Comparison of ENCODE assay signal across 9 mouse cellular contexts in the genomic region with DNA sequence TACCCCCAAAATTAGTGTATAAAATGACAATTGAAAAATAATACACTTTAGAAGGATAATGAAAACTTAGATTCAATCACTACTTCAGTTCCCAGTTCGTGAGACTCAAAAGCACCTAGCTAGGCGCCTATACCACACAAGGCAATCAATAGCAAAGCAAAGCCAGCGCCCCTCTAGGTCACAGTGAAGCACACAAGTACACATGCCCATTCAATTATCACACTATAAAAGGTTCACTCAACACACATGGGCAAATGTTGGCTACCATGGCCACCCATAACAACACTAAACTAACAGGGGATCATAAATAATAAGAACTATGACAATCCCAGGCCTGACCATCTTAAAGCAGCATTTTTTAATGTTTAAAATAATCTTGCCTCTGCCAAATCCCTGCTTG. TPM values are rescaled to one million over a fixed set of nuclear protein-coding genes. Genes with fewer than 3 reads are reported as not detected.
DNase-seq lines count a peak whose midpoint lies in the region; ATAC-seq and TF ChIP-seq lines count a peak whose summit lies in the region.
"Had no signal": no experiment of that assay in that cellular context is flagged by ENCODE, and none has a peak within 500 bp of the region (broad histone marks: within the 10 kb centered on the region; RNA-seq: fewer than 3 reads in every experiment).

No protein-coding gene starts in this region.

- TF ChIP-seq CTCF in lung, adult 2 months (IDR thresholded peaks at IDR 0.05; ENCODE audit: insufficient read depth, low read length), result no peak

- WGBS in lung, embryonic 15.5 days, result 48% methylated on average over 3 of the region's 3 CpGs
- 60% methylated on average over 3 of the region's 3 CpGs for WGBS in lung, adult 2 months
- 22% methylated on average over 3 of the region's 3 CpGs for WGBS in embryonic facial prominence, embryonic 15.5 days
- 17% methylated on average over 3 of the region's 3 CpGs for WGBS in limb, embryonic 12.5 days

- H3K4me1 ChIP-seq in lung, embryonic 15.5 days, result peaks cover 27% of the 10 kb centered on the region
- peaks cover 10% of the 10 kb centered on the region for H3K4me1 ChIP-seq in lung, adult 2 months (ENCODE audit: control insufficient read depth, insufficient read depth, low read length)
- H3K4me1 ChIP-seq in embryonic facial prominence, embryonic 15.5 days, result peaks cover 30% of the 10 kb centered on the region
- peaks cover 19% of the 10 kb centered on the region for H3K4me1 ChIP-seq in limb, embryonic 12.5 days (replicated peaks)

- H3K27me3 ChIP-seq in lung, embryonic 15.5 days, result no peaks in the 10 kb centered on the region
- no peaks in the 10 kb centered on the region for H3K27me3 ChIP-seq in embryonic facial prominence, embryonic 15.5 days
- no peaks in the 10 kb centered on the region for H3K27me3 ChIP-seq in limb, embryonic 12.5 days
- H3K27me3 ChIP-seq in splenic B cell, adult 2 months (ENCODE audit: control insufficient read depth, insufficient read depth, low read length, poor library complexity, severe bottlenecking), result no peaks in the 10 kb centered on the region

- H3K36me3 ChIP-seq in lung, embryonic 15.5 days, result no peaks in the 10 kb centered on the region
- no peaks in the 10 kb centered on the region for H3K36me3 ChIP-seq in embryonic facial prominence, embryonic 15.5 days
- no peaks in the 10 kb centered on the region for H3K36me3 ChIP-seq in limb, embryonic 12.5 days
- no peaks in the 10 kb centered on the region for H3K36me3 ChIP-seq in splenic B cell, adult 2 months (ENCODE audit: control insufficient read depth, insufficient read depth, low read length, poor library complexity, severe bottlenecking)

- DNase-seq in lung, adult 2 months, result no peak
- peak; percentile 28 for DNase-seq in splenic B cell, adult 2 months (ENCODE audit: low read depth, low spot score)
- DNase-seq in cerebellum, adult 8-10 months, result no peak
- no peak for DNase-seq in ovary, postnatal 36 days (ENCODE audit: low spot score)
- no peak for DNase-seq in right cerebral cortex, postnatal 10 days (ENCODE audit: low spot score in 2 of 2)
- DNase-seq: spleen, adult 18-20 months had no signal

- peak overlapping the region; percentile 78 for H3K4me2 ChIP-seq in lung, embryonic 15.5 days
- H3K4me2 ChIP-seq in embryonic facial prominence, embryonic 15.5 days (replicated peaks), result peak overlapping the region; percentile 59
- peak overlapping the region; percentile 69 for H3K4me2 ChIP-seq in limb, embryonic 12.5 days

- no peak overlapping the region for H3K9ac ChIP-seq in lung, embryonic 15.5 days
- H3K9ac ChIP-seq in embryonic facial prominence, embryonic 15.5 days, result no peak overlapping the region
- no peak overlapping the region for H3K9ac ChIP-seq in limb, embryonic 12.5 days (replicated peaks)

- H3K9me3 ChIP-seq in lung, embryonic 15.5 days, result no peaks in the 10 kb centered on the region
- no peaks in the 10 kb centered on the region for H3K9me3 ChIP-seq in embryonic facial prominence, embryonic 15.5 days (replicated peaks)
- no peaks in the 10 kb centered on the region for H3K9me3 ChIP-seq in limb, embryonic 12.5 days

- peak overlapping the region; percentile 100 for H3K4me3 ChIP-seq in lung, embryonic 15.5 days
- H3K4me3 ChIP-seq in lung, adult 2 months (replicated peaks; ENCODE audit: extremely low read depth, low read depth, low read length), result no peak overlapping the region
- peak overlapping the region; percentile 98 for H3K4me3 ChIP-seq in embryonic facial prominence, embryonic 15.5 days (replicated peaks)
- peak overlapping the region; percentile 82 for H3K4me3 ChIP-seq in limb, embryonic 12.5 days (replicated peaks)

- ATAC-seq in lung, embryonic 15.5 days (ENCODE audit: borderline replicate concordance, extremely low read depth, low FRiP score, low TSS enrichment), result no peak
- ATAC-seq in embryonic facial prominence, embryonic 15.5 days (ENCODE audit: insufficient number of reproducible peaks, low FRiP score, low TSS enrichment, low read depth), result no peak
- no peak for ATAC-seq in limb, embryonic 12.5 days (ENCODE audit: insufficient number of reproducible peaks, insufficient read depth, low FRiP score, low TSS enrichment, low read depth)

- no peak overlapping the region for H3K27ac ChIP-seq in lung, embryonic 15.5 days
- H3K27ac ChIP-seq in embryonic facial prominence, embryonic 15.5 days (replicated peaks), result no peak overlapping the region; the same call in 1 of the 2 replicates
- H3K27ac ChIP-seq in limb, embryonic 12.5 days, result no peak overlapping the region

- TF ChIP-seq POLR2A in lung, adult 2 months (IDR thresholded peaks at IDR 0.05; ENCODE audit: borderline replicate concordance, extremely low read depth, low read depth, low read length), result no peak

RNA-seq across cellular contexts. Expression of a gene that starts 5.8 kb away (rescaled TPM):
- 9.9 and 11.4 TPM in 2 replicates for polyA plus RNA-seq in lung, embryonic 15.5 days (2015; fragmentation: Nextera tagmentation; extraction: Ambion mirVana)
- 18.0 and 20.5 TPM in 2 replicates for polyA plus RNA-seq in lung, adult 2 months (2012; rRNA removed)
- polyA plus RNA-seq in embryonic facial prominence, embryonic 15.5 days (2015; fragmentation: Nextera tagmentation; extraction: Ambion mirVana), result 14.7 and 15.1 TPM in 2 replicates
- polyA plus RNA-seq in limb, embryonic 12.5 days (2016; fragmentation: Nextera tagmentation; extraction: Ambion mirVana), result 15.6 and 17.4 TPM in 2 replicates
